Mouse (Mus musculus): ENCODE data around the gene Sorcs2.

Sorcs2 gene

GRCm38 (mm10) chr5:36178215-36178614 lies 219.7 kb downstream of the Sorcs2 start:
- DNase-seq (ENCODE audit: extremely low spot score), result no peak

DNA sequence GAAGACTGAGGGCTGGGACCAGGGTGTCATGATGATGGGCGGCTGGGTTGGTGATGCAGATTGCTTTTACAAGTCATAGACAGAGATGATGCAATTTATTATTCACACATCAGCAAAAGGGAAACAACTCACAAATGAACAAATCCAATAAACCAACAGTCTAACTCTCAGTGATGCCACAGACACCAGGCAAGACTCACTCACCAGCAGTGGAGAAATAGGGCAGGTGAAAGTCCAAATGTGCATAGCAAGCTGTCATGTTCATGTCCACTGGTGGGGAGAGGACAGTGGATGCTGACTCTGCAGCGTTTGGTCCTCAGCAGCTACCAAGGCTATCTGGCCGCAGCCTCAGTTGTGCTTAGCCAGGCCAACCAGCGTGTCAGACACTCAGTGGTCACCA lies 221.1 kb downstream of the Sorcs2 start:
- DNase-seq (ENCODE audit: extremely low spot score), result no peak

GRCm38 (mm10) chr5:36176409-36176808 lies 221.5 kb downstream of the Sorcs2 start:
- no peak for DNase-seq (ENCODE audit: extremely low spot score)

DNA sequence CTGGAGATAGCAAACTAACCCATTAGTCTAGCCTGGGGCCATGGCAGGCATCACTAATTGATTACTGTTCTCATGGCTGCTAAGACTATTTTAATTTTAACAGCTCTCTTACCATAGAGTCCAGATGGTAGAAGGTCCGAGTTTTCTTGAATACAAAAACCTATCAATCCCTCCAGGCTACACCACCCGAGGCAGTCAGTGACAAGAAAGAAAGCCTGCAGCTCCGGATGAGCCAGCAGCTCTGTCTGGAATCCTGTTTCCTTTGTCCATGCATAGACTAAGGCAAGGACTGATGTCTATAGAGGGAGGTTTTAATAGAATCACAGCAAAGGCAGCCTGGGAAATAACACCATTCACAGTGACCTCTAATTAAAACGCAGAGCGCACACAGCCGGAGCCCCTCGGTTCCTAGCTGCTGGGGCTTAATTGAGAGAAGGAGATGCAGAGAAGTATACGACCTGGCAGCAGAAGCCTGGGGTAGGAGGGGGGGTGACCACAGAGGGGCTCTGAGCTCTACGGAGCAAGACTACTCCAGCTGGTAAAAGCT lies 223.3 kb downstream of the Sorcs2 start:
- DNase-seq (ENCODE audit: extremely low spot score), result peak; percentile 18

GRCm38 (mm10) chr5:36168963-36169650 lies 228.8 kb downstream of the Sorcs2 start:
- DNase-seq (ENCODE audit: extremely low spot score), result no peak

GRCm38 (mm10) chr5:36166346-36167013 lies 231.5 kb downstream of the Sorcs2 start:
- DNase-seq (ENCODE audit: extremely low spot score), result no peak

DNA sequence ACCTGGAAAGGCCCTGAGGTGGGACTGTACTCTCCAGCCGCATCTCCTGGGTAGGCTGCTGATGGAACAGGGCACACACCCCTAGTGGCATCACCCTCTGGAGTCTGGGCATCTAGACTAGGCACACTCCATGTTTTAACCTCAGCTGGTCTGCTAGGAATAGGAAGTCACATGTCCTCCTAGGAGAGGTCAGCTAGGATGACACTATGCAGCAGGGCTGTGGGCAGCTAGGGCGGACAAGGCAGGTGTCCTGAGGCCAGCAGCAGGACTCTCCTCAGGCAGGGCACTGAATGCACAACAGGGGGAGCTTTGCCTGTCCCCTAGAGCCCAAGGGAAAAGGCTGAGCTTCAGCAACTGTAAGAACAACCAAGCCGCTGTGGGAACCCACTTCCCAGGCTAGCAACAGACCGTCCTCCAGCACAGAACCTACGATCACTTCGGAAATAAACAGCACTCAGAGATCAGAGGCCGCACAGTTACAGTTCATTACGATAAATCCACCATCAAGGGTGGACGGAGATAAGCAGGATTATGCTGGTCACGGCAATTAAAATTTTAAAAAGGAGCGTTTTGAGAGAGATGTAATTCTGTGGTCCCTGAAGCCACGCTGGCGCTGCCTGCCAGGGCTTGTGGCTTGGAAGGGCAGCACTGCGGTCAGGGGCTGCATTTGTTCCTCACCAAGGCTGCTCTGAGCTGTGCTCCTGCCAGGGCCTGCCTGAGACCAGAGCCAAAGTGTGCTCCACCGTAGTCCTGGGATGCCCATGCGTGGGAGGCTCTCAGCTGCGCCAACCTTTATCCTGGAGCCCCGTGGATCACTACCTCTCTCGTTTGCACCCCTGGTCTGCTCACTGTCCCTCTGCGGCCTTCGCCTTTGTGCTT lies 232.3 kb downstream of the Sorcs2 start:
- DNase-seq (ENCODE audit: extremely low spot score), result no peak

DNA sequence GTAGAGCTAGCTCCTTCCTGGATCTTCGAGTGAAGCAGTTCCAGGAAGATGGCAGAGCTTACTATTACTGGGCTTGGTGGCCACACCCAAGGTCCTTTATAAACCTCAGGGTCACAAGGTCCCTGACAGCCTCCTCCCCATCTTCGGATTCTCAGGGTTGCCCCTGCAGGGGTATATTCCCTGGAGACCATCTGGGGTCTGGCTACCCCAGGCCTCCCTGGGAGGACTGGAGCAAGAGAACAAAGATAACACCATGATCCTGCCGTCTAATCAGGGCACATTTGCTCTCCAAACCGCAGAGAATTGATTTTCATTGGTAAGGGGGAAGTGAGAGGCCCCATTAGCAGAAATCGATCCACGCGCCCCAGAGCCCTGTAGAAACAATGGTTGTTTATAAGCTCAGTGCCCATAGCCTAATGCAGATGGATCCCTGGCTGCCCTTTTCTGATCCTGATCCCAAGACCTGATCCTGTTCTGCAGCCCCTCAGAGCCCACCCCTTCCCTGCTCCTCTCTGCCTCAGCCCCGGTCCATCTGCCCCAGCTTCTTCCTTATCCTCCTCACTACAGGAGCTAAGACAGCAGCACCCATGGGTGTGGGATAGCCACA lies 243.0 kb downstream of the Sorcs2 start:
- no peak for DNase-seq (ENCODE audit: extremely low spot score)

DNA sequence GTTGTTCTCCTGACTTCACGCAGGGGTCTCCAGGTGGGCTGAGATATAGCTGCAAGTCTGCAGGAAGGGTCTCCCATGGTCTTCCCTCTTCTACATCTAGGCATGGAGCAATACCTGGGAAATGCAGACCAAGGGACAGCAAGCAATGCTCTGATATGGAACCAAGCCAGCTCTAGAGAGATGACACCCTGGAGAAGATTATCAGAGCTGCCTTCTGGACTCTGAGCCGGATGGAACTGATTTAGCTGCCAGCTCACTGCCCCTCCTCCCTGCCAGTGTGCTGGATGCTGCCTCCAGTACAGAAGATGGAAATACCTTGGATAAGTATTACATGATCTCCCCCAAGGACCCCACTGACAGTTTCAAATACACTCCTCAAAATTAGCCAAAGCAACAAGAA lies 244.7 kb downstream of the Sorcs2 start:
- DNase-seq (ENCODE audit: extremely low spot score), result no peak

DNA sequence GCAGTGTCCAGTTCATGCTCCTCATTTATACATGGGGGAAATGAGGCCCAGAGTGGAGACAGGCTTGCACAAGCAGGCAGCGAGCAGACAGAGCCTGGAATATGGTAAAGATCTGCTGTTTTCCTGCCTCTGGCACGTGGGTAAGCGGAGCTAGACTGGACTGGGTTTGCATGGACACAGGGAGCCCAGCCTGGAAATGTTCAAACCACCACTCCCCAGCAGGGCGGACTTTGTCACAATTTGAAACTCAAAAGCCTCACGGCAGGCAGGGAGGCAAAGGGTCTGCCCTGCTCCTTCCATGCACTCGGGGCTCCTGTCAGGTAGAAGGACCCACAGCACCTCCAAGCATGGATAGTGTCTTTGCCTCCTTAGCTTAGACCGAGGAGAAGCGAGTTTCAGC lies 246.9 kb downstream of the Sorcs2 start:
- no peak for DNase-seq (ENCODE audit: extremely low spot score)

- no peak for DNase-seq (ENCODE audit: extremely low spot score)
Observed at GRCm38 (mm10) chr5:36149098-36149497, 248.8 kb downstream of the Sorcs2 start.

- no peak for DNase-seq (ENCODE audit: extremely low spot score)
Observed at GRCm38 (mm10) chr5:36146589-36146988, 251.3 kb downstream of the Sorcs2 start.

- DNase-seq (ENCODE audit: extremely low spot score), result no peak
Observed at GRCm38 (mm10) chr5:36144560-36144959, 253.4 kb downstream of the Sorcs2 start.

- DNase-seq (ENCODE audit: extremely low spot score), result no peak
Observed at GRCm38 (mm10) chr5:36141676-36142255, 256.2 kb downstream of the Sorcs2 start.

- DNase-seq (ENCODE audit: extremely low spot score), result no peak
Observed at GRCm38 (mm10) chr5:36141112-36141511, 256.8 kb downstream of the Sorcs2 start.

DNA sequence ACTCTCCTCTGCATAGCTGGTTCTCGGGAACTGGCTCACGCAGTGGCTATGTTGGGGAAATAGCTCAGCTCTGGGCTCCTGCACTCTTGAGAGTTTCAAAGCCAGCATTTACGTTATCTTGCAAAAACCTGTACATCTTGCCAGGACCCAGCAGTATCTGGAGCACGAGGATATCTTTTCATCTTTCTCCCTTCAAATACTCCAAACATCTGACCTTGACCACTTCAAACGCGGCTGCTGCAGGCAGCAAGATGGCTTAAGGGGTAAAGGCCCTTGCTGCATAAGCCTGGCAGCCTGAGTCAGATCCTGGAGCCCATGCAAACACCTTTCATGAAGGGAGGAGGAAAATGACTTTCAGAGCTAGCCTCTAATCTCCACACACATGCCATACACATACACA lies 258.2 kb downstream of the Sorcs2 start:
- no peak for DNase-seq (ENCODE audit: extremely low spot score)

- DNase-seq (ENCODE audit: extremely low spot score), result no peak
Observed at GRCm38 (mm10) chr5:36135874-36136542, 261.9 kb downstream of the Sorcs2 start.

DNA sequence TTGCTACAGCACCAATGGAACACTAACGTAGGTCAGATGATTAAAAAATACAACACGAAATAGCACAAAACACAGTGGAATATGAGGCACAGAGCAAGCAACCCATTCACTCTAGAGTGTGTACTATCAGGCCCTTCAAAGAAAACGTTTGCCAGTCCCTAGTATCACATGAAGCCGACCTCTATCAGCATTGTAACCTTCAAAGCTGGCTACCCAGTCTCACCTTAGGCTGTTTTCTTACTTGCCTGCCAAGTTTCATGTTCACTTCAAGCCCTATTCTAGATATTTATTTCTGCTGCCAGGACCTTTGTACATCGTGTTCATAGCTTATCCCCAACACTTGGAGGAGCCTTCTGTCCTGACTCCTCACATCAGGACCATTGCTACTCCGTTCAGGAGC lies 263.6 kb downstream of the Sorcs2 start:
- no peak for DNase-seq (ENCODE audit: extremely low spot score)

- no peak for DNase-seq (ENCODE audit: extremely low spot score)
Observed at GRCm38 (mm10) chr5:36133893-36134292, 264.0 kb downstream of the Sorcs2 start.

GRCm38 (mm10) chr5:36130393-36131011 lies 267.4 kb downstream of the Sorcs2 start:
- DNase-seq (ENCODE audit: extremely low spot score), result no peak

Measured in embryo, embryonic 9.5 days (tissue).